Mouse (Mus musculus): ENCODE measurements around the gene Cbfa2t3.

- no peak for TF ChIP-seq CTCF (IDR thresholded peaks at IDR 0.05; ENCODE audit: borderline replicate concordance, insufficient read depth, low read length)
- no peak for TF ChIP-seq POLR2A (IDR thresholded peaks at IDR 0.05; ENCODE audit: low read depth, low read length)
Measured at GRCm38 (mm10) chr8:122635878-122636802, 62.8 kb downstream of the Cbfa2t3 start.
